Mouse (Mus musculus) E14TG2a.4 (cell line): Measurements from ENCODE around the gene Cnot10.

ENCODE experiments used
- CTCF ChIP-seq: conservative IDR thresholded peaks from 2 replicates; pipeline ENCODE4 v1.5.1; 2014; ENCODE audit warnings: low read length
- NANOG ChIP-seq: IDR thresholded peaks from 2 replicates; pipeline ENCODE4 v1.6.1; 2014; ENCODE audit warnings: borderline replicate concordance, low read length, mixed read lengths
- POU5F1 ChIP-seq: IDR thresholded peaks from 2 replicates; pipeline ENCODE4 v1.6.1; 2014; ENCODE audit warnings: low read length, borderline replicate concordance

- TF ChIP-seq POU5F1: no peak
- no peak for TF ChIP-seq CTCF
- TF ChIP-seq NANOG: no peak
Observed at GRCm38 (mm10) chr9:114678576-114678975, 38.6 kb upstream of the Cnot10 start.
